Comparison of ENCODE assay signal across 1 mouse cellular context in genomic region chr5:122088917-122089316, GRCm38 (mm10).
TF ChIP-seq lines count a peak whose summit lies in the region.

No protein-coding gene starts in this region.

TF ChIP-seq in C2C12, 6 proteins besides CTCF, POLR2A, EP300 and RAD21:
- TF ChIP-seq CEBPB (IDR thresholded peaks at IDR 0.05; ENCODE audit: low read depth) = no peak
- no peak for TF ChIP-seq MYOG (IDR thresholded peaks at IDR 0.05; ENCODE audit: control insufficient read depth, extremely low read depth, insufficient read length)
- no peak for TF ChIP-seq MYOD1 (IDR thresholded peaks at IDR 0.05; ENCODE audit: control insufficient read depth, insufficient read length, low read depth)
- TF ChIP-seq FOSL1 (IDR thresholded peaks at IDR 0.05; ENCODE audit: insufficient read depth, low read length, poor library complexity, severe bottlenecking) = no peak
- TF ChIP-seq MAX (IDR thresholded peaks at IDR 0.05) = no peak
- no peak for TF ChIP-seq USF1 (IDR thresholded peaks at IDR 0.05; ENCODE audit: low read depth)
